Mouse (Mus musculus): ENCODE measurements around the gene Ablim2. TPM values are rescaled to one million over a fixed set of nuclear protein-coding genes. Genes with fewer than 3 reads are reported as not detected.

Ablim2 gene
- polyA plus RNA-seq, 1 experiment: 4.5 TPM

- Histone ChIP-seq H3K36me3 (ENCODE audit: control insufficient read depth, insufficient read depth, low read length) (no peaks in the 10 kb centered on the region), H3K27me3 (ENCODE audit: control insufficient read depth, insufficient read depth, low read length) (no peaks in the 10 kb centered on the region), H3K27ac (ENCODE audit: control insufficient read depth, insufficient read depth, low read length) (no peak overlapping the region), H3K4me3 (ENCODE audit: control insufficient read depth, insufficient read depth, low read length) (no peak overlapping the region), H3K4me1 (replicated peaks; ENCODE audit: control insufficient read depth, insufficient read depth, low read length) (no peaks in the 10 kb centered on the region)
- no peak for TF ChIP-seq POLR2A (IDR thresholded peaks at IDR 0.05; ENCODE audit: control insufficient read depth, extremely low read depth, insufficient read depth, low read length, poor library complexity)
- no peak for TF ChIP-seq CTCF (IDR thresholded peaks at IDR 0.05; ENCODE audit: borderline replicate concordance, control insufficient read depth, extremely low read depth, insufficient read depth, low read length, poor library complexity)
- WGBS: 79% methylated on average over 5 of the region's 5 CpGs
- DNase-seq: no peak
Observed at GRCm38 (mm10) chr5:35826465-35826864, 68.8 kb downstream of the Ablim2 start.

GRCm38 (mm10) chr5:35827075-35827474 is 69.4 kb downstream of the Ablim2 start:
- H3K4me1 ChIP-seq (replicated peaks; ENCODE audit: control insufficient read depth, insufficient read depth, low read length): no peaks in the 10 kb centered on the region
- DNase-seq: no peak
- no peaks in the 10 kb centered on the region for H3K27me3 ChIP-seq (ENCODE audit: control insufficient read depth, insufficient read depth, low read length)
- WGBS: 82% methylated on average over 14 of the region's 14 CpGs
- H3K27ac ChIP-seq (ENCODE audit: control insufficient read depth, insufficient read depth, low read length): no peak overlapping the region
- no peak overlapping the region for H3K4me3 ChIP-seq (ENCODE audit: control insufficient read depth, insufficient read depth, low read length)
- no peak for TF ChIP-seq CTCF (IDR thresholded peaks at IDR 0.05; ENCODE audit: borderline replicate concordance, control insufficient read depth, extremely low read depth, insufficient read depth, low read length, poor library complexity)
- TF ChIP-seq POLR2A (IDR thresholded peaks at IDR 0.05; ENCODE audit: control insufficient read depth, extremely low read depth, insufficient read depth, low read length, poor library complexity): no peak
- no peaks in the 10 kb centered on the region for H3K36me3 ChIP-seq (ENCODE audit: control insufficient read depth, insufficient read depth, low read length)

- no peaks in the 10 kb centered on the region for H3K27me3 ChIP-seq (ENCODE audit: control insufficient read depth, insufficient read depth, low read length)
- WGBS: 96% methylated on average over 5 of the region's 5 CpGs
- no peaks in the 10 kb centered on the region for H3K4me1 ChIP-seq (replicated peaks; ENCODE audit: control insufficient read depth, insufficient read depth, low read length)
- no peaks in the 10 kb centered on the region for H3K36me3 ChIP-seq (ENCODE audit: control insufficient read depth, insufficient read depth, low read length)
- no peak overlapping the region for H3K27ac ChIP-seq (ENCODE audit: control insufficient read depth, insufficient read depth, low read length)
- no peak for DNase-seq
- H3K4me3 ChIP-seq (ENCODE audit: control insufficient read depth, insufficient read depth, low read length): no peak overlapping the region
- TF ChIP-seq CTCF (IDR thresholded peaks at IDR 0.05; ENCODE audit: borderline replicate concordance, control insufficient read depth, extremely low read depth, insufficient read depth, low read length, poor library complexity) (no peak), POLR2A (IDR thresholded peaks at IDR 0.05; ENCODE audit: control insufficient read depth, extremely low read depth, insufficient read depth, low read length, poor library complexity) (no peak)
Observed at GRCm38 (mm10) chr5:35827856-35828255, 70.2 kb downstream of the Ablim2 start.

GRCm38 (mm10) chr5:35830101-35830500 is 72.4 kb downstream of the Ablim2 start:
- TF ChIP-seq POLR2A (IDR thresholded peaks at IDR 0.05; ENCODE audit: control insufficient read depth, extremely low read depth, insufficient read depth, low read length, poor library complexity): no peak
- TF ChIP-seq CTCF (IDR thresholded peaks at IDR 0.05; ENCODE audit: borderline replicate concordance, control insufficient read depth, extremely low read depth, insufficient read depth, low read length, poor library complexity): no peak
- DNase-seq: no peak
- H3K4me1 ChIP-seq (replicated peaks; ENCODE audit: control insufficient read depth, insufficient read depth, low read length): no peaks in the 10 kb centered on the region
- H3K36me3 ChIP-seq (ENCODE audit: control insufficient read depth, insufficient read depth, low read length): no peaks in the 10 kb centered on the region
- H3K4me3 ChIP-seq (ENCODE audit: control insufficient read depth, insufficient read depth, low read length): no peak overlapping the region
- H3K27me3 ChIP-seq (ENCODE audit: control insufficient read depth, insufficient read depth, low read length): no peaks in the 10 kb centered on the region
- WGBS: 93% methylated on average over 3 of the region's 3 CpGs
- no peak overlapping the region for H3K27ac ChIP-seq (ENCODE audit: control insufficient read depth, insufficient read depth, low read length)

- H3K4me3 ChIP-seq (ENCODE audit: control insufficient read depth, insufficient read depth, low read length): no peak overlapping the region
- H3K4me1 ChIP-seq (replicated peaks; ENCODE audit: control insufficient read depth, insufficient read depth, low read length): no peaks in the 10 kb centered on the region
- no peaks in the 10 kb centered on the region for H3K27me3 ChIP-seq (ENCODE audit: control insufficient read depth, insufficient read depth, low read length)
- TF ChIP-seq CTCF (IDR thresholded peaks at IDR 0.05; ENCODE audit: borderline replicate concordance, control insufficient read depth, extremely low read depth, insufficient read depth, low read length, poor library complexity): no peak
- no peak for TF ChIP-seq POLR2A (IDR thresholded peaks at IDR 0.05; ENCODE audit: control insufficient read depth, extremely low read depth, insufficient read depth, low read length, poor library complexity)
- no peaks in the 10 kb centered on the region for H3K36me3 ChIP-seq (ENCODE audit: control insufficient read depth, insufficient read depth, low read length)
- no peak overlapping the region for H3K27ac ChIP-seq (ENCODE audit: control insufficient read depth, insufficient read depth, low read length)
- 95% methylated on average over 4 of the region's 4 CpGs for WGBS
- DNase-seq: no peak
Observed at GRCm38 (mm10) chr5:35833881-35834280, 76.2 kb downstream of the Ablim2 start.

GRCm38 (mm10) chr5:35836992-35837391 is 79.3 kb downstream of the Ablim2 start:
- DNase-seq: no peak
- no peaks in the 10 kb centered on the region for H3K36me3 ChIP-seq (ENCODE audit: control insufficient read depth, insufficient read depth, low read length)
- WGBS: 96% methylated on average over 15 of the region's 15 CpGs
- H3K4me1 ChIP-seq (replicated peaks; ENCODE audit: control insufficient read depth, insufficient read depth, low read length): no peaks in the 10 kb centered on the region
- H3K27me3 ChIP-seq (ENCODE audit: control insufficient read depth, insufficient read depth, low read length): no peaks in the 10 kb centered on the region
- H3K4me3 ChIP-seq (ENCODE audit: control insufficient read depth, insufficient read depth, low read length): no peak overlapping the region
- TF ChIP-seq CTCF (IDR thresholded peaks at IDR 0.05; ENCODE audit: borderline replicate concordance, control insufficient read depth, extremely low read depth, insufficient read depth, low read length, poor library complexity) (no peak), POLR2A (IDR thresholded peaks at IDR 0.05; ENCODE audit: control insufficient read depth, extremely low read depth, insufficient read depth, low read length, poor library complexity) (no peak)
- no peak overlapping the region for H3K27ac ChIP-seq (ENCODE audit: control insufficient read depth, insufficient read depth, low read length)

- no peaks in the 10 kb centered on the region for H3K27me3 ChIP-seq (ENCODE audit: control insufficient read depth, insufficient read depth, low read length)
Observed at GRCm38 (mm10) chr5:35839262-35839661, 81.6 kb downstream of the Ablim2 start.

More at GRCm38 (mm10) chr5:35839262-35839661, 81.6 kb downstream of the Ablim2 start:
- 63% methylated on average over 2 of the region's 2 CpGs for WGBS
- Histone ChIP-seq H3K4me3 (ENCODE audit: control insufficient read depth, insufficient read depth, low read length) (no peak overlapping the region), H3K27ac (ENCODE audit: control insufficient read depth, insufficient read depth, low read length) (no peak overlapping the region), H3K4me1 (replicated peaks; ENCODE audit: control insufficient read depth, insufficient read depth, low read length) (no peaks in the 10 kb centered on the region), H3K36me3 (ENCODE audit: control insufficient read depth, insufficient read depth, low read length) (no peaks in the 10 kb centered on the region)
- DNase-seq: no peak
- TF ChIP-seq CTCF (IDR thresholded peaks at IDR 0.05; ENCODE audit: borderline replicate concordance, control insufficient read depth, extremely low read depth, insufficient read depth, low read length, poor library complexity) (no peak), POLR2A (IDR thresholded peaks at IDR 0.05; ENCODE audit: control insufficient read depth, extremely low read depth, insufficient read depth, low read length, poor library complexity) (no peak)
